Mouse (Mus musculus): Measurements from ENCODE around the gene Pak1ip1.

GRCm38 (mm10) chr13:40968564-40968963 lies 32.3 kb upstream of the Pak1ip1 start:
- no peak for TF ChIP-seq CTCF (IDR thresholded peaks at IDR 0.05; ENCODE audit: insufficient read depth, low read length)
- TF ChIP-seq POLR2A (IDR thresholded peaks at IDR 0.05; ENCODE audit: borderline replicate concordance, extremely low read depth, low read depth, low read length), result no peak
